Mouse (Mus musculus): ENCODE results near the gene Mier3.

Gene Mier3

GRCm38 (mm10) chr13:111680679-111681078, at the start of gene Mier3:
TSS of gene Mier3 (plus strand) at chr13:111680979.
- DNase-seq: no peak

GRCm38 (mm10) chr13:111634163-111635160, 46.3 kb upstream of the Mier3 start:
- DNase-seq: no peak

GRCm38 (mm10) chr13:111640319-111640718, 40.5 kb upstream of the Mier3 start:
- no peak for DNase-seq

DNA sequence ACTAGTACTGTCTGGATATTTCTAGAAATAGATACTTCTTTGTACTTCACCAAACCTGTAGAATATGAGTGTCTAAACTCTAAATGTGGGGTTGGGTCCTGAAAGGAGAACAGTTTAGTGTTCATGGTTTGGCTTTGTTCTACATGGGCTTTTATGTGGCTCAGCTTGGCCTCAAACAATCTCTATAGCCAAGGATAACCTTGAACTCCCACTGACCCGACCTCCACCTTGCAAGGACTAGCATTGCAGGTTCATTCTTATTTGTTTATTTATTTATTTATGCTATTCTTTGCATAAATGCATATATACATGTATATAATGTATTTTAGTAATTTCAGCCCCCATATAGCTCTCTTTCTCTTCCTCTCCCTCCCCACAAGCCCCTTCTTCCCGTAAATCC, 37.1 kb upstream of the Mier3 start:
- DNase-seq: no peak

GRCm38 (mm10) chr13:111646204-111646603, 34.6 kb upstream of the Mier3 start:
- no peak for DNase-seq

GRCm38 (mm10) chr13:111647279-111647678, 33.5 kb upstream of the Mier3 start:
- no peak for DNase-seq

DNA sequence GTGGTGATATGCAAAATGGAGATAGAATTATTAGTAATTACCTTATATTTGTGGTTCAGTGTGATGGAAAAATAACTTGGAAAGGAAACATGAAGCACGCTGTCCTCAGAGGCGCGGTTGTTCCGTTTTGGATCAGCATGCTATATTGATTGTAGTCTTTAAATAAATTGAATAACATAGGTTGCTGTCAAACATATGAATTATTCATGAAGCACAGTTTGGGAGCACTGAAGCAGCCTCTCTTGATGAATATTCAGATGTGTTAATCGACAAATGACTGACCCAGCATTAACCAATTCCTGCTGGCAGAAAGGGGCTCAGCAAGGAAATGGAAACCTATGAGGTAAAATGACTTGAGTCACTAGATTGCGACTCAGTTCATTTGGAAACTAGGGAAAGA, 29.8 kb upstream of the Mier3 start:
- DNase-seq: no peak

DNA sequence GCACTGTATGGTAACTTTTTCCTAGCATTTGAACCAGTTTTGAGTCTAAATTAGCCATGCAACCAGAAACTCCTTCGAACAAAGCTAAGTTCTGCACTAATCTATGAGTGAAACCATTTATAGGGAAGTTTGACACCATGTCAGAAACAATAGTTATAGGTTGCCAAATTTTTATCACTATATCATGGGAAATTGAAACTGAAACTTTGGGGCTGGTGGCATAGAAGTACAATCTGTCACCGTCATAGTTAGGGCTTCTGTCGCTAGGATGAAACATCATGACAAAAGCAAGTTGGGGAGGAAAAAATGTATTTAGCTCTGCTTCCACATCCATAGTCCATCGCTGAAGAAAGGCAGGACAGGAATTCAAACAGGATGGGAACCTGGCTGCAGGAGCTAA, 25.5 kb upstream of the Mier3 start:
- no peak for DNase-seq

DNA sequence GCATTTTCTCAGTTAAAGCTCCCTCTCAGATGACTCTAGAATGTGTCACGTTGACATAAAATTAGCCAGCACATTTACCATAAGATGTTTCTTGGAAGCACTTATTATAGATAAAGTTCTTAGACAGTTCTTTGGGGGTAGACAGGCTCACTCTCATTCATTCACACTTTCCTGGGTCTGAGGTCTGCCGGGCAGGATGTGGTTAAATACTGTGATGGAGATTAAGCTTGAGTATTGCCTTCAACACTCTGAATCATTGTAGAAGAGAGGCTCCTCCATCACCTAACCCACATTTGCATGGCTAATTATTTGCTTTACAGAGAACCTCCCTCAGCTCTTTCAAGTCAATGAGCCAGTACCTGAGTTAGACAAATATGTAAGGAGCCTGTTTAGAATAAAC, 24.9 kb upstream of the Mier3 start:
- DNase-seq: no peak

- no peak for DNase-seq
Measured at GRCm38 (mm10) chr13:111656309-111656708, 24.5 kb upstream of the Mier3 start.

DNA sequence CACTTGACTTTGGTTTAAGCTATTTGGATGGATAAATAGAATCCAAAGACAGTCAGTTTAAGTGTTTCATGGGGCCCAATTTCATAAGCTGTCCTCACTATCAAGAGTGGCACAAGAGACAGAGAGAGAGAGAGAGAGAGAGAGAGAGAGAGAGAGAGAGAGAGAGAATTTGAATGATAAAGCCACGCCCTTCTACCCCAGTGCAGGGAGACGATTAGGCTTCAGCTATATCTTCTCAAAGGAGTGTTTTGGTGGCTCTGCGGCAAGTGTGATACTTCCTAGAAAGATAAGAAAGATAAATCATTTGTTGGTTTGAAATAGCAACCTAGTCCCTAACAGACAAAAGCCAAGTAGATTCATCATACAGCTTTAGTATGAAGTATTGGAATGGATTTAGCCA, 24.0 kb upstream of the Mier3 start:
- DNase-seq: no peak

GRCm38 (mm10) chr13:111658501-111659280, 22.1 kb upstream of the Mier3 start:
- no peak for DNase-seq

DNA sequence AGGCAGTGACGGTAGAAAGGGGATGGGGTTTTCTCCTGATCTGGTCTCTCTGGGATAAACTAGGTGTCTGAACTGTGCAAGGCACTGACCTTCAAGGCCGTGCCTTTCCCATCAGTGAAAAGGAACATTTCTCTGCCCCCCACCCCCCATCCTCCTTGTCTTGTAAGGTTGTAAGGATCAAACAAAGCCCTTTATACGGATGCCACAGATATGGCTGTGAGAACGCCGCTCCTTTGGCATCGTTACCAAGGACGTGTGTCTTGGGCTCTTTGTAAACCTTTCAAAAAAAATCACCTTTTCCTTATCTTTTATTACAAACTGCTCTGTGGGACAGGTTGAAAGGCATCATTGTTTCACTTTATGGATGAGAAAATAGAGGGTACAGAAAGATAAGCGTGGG, 21.3 kb upstream of the Mier3 start:
- DNase-seq: no peak

DNA sequence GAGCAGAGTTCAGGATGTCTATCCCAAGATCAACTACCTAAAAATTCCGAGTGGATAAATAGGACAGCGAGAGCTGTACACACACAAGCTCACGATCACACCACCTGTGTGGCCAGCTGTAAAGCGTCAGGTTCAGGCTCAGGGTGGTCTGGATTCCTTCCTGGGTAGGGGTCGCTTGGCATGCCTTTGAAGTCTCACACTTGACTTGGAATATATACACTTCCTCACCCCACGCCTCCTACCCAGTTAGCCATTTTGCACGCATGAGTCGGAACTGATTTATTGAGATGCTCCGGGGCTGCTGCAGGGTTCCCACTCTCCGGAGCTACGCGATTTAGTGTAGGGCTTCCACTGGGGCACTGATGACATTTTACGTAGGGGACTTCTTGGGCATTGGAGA, 20.7 kb upstream of the Mier3 start:
- DNase-seq: no peak

- DNase-seq: no peak
Measured at GRCm38 (mm10) chr13:111660556-111660955, 20.2 kb upstream of the Mier3 start.

DNA sequence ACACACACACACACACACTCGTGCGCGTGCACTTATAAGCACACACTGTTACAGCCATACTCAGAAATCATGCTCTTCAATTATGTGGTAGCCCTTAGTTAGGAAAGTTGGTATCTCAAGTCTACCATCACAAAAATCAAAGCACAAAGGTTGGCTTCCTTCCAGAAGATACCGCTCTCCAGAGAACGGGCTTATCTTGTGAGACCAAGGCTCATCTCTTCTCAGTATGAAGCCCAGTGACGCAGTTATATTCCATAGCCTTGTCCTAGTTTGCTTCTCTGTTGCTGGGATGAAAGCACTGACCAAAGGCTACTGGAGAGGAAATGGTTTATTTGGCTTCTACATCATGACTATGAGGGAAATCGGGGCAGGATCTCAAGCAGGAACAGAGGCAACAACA, 12.8 kb upstream of the Mier3 start:
- no peak for DNase-seq

- DNase-seq: no peak
Measured at GRCm38 (mm10) chr13:111676841-111677240, 3.9 kb upstream of the Mier3 start.

DNA sequence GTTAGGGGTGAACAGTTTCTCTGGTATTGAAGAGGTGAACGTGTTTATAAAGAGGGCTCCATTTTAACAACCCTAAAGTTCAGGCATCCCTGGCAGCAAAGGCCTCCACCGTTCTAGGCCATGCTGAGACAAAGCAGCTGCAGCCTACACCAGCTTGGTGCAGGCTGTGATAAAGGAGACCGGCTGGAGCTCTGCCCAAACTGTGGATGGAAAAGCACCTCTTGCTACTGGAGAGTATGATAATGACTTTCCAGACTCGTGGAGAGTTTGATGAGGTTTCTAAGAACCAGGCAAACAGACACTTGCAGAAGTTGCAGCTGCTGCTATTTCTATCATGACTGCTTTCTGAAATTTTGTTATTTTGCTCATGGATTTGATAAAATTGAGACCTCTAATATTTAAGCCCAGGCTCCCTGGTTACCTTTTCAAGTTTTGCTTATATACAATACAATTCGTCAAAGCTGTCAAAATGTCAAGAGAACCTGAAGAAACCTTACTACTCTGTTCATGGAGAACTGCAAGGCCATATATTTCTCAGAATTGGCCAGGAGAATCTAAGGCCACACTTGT, 3.4 kb downstream of the Mier3 start:
- DNase-seq: peak; percentile 5

GRCm38 (mm10) chr13:111685751-111686462, 5.1 kb downstream of the Mier3 start:
- peak; percentile 86 for DNase-seq

DNA sequence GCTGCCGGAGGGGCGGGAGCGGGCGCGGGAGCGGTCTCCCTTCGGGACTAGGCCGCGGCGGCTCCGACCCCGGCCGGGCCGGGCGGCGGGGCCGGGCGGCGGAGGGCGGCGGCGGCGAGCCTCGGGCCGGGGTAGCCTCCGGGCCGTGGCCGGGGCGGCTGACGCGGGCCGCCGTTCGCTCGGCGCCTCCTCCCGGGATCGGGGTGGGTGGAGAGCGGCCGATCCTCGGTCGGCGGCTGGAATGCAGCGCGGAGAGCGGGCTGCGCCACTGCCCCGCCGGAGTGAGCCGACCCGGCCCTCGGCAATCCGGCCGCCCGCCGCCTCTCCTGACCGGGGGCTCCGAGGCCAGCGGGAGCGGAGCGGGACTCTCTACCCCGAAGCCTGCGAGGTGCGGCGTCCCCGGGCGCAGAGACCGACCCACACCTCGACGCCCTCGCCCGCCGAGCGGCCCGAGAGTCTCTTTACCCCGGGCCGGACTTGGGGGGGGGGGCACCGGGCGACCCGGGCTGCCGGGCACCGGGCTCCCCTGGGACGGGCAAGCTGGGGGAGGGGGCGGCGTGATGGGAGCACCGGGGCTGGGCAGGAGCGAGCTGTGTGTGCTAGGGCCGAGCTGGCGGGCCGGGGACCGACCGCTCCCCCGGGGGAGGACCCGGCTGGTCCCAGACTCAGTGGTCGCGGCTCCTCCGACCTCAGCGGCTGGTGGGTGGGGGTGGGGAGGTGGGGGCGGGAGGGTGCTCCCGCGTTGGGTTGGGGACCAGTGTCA, 5.9 kb downstream of the Mier3 start:
- DNase-seq: peak; percentile 43

GRCm38 (mm10) chr13:111687285-111687781, 6.6 kb downstream of the Mier3 start:
- peak; percentile 49 for DNase-seq

DNA sequence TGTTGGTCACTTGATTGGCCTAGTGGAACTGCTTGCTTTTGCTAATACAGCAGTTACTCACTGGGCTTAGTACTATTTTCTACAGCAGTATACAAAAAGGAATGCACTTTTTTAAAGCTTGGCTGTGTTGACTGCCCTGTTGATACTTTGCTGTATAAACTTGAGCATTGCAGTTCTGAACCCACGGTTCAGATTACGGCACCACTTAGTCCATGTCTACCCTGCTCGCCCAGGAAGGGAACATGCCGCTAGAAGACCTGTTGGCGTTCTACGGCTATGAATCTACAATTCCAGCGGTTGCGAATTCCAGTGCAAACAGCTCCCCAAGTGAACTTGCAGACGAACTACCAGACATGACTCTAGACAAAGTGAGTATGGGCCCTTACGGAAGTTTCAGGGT, 22.6 kb downstream of the Mier3 start:
- DNase-seq: no peak

Data from cerebellum, adult 9-11 months (tissue).